Mouse (Mus musculus) spleen, postnatal 4 days (tissue): Measurements from ENCODE around the gene S1pr4.

ENCODE experiments used
- DNase-seq, 2 experiments: peaks; one replicate each; pipeline ENCODE4 v3.0.0; 2022; ENCODE audit warnings: low spot score in 2 of 2

Gene S1pr4

GRCm38 (mm10) chr10:81519227-81519977 lies 19.5 kb upstream of the S1pr4 start:
- DNase-seq, result no peak

- DNase-seq, result peak; percentile 83 to 93
Observed at GRCm38 (mm10) chr10:81518546-81518945, 18.6 kb upstream of the S1pr4 start.

GRCm38 (mm10) chr10:81517227-81517626 lies 17.3 kb upstream of the S1pr4 start:
- DNase-seq, result peak in 1 of 2 experiments; percentile 50

- no peak for DNase-seq
Observed at GRCm38 (mm10) chr10:81513798-81514197, 13.9 kb upstream of the S1pr4 start.

GRCm38 (mm10) chr10:81510246-81510810 lies 10.4 kb upstream of the S1pr4 start:
- DNase-seq, result no peak

GRCm38 (mm10) chr10:81507691-81508489 lies 8.0 kb upstream of the S1pr4 start:
- DNase-seq, result no peak

GRCm38 (mm10) chr10:81507095-81507494 lies 7.2 kb upstream of the S1pr4 start:
- no peak for DNase-seq

GRCm38 (mm10) chr10:81505016-81505664 lies 5.2 kb upstream of the S1pr4 start:
- DNase-seq, result no peak

GRCm38 (mm10) chr10:81502658-81503057 lies 2.7 kb upstream of the S1pr4 start:
- DNase-seq, result peak; percentile 90 to 99

GRCm38 (mm10) chr10:81501863-81502262 lies 1.9 kb upstream of the S1pr4 start:
- DNase-seq, result no peak

- DNase-seq, result peak; percentile 77 to 89
Observed at GRCm38 (mm10) chr10:81499250-81499901, 556 bp downstream of the S1pr4 start.

- peak in 1 of 2 experiments; percentile 78 for DNase-seq
Observed at GRCm38 (mm10) chr10:81498316-81499249, 1.3 kb downstream of the S1pr4 start.

GRCm38 (mm10) chr10:81497401-81498270 lies 2.3 kb downstream of the S1pr4 start:
- DNase-seq, result peak; percentile 70 to 83

GRCm38 (mm10) chr10:81496969-81497368 lies 3.0 kb downstream of the S1pr4 start:
- DNase-seq, result no peak

GRCm38 (mm10) chr10:81496264-81496901 lies 3.5 kb downstream of the S1pr4 start, which contains the start of gene Ncln:
Ncln (minus strand) TSS chr10:81496392.
- DNase-seq, result peak; percentile 98 to 99

GRCm38 (mm10) chr10:81495616-81496263 lies 4.2 kb downstream of the S1pr4 start:
- DNase-seq, result no peak

GRCm38 (mm10) chr10:81495151-81495550 lies 4.8 kb downstream of the S1pr4 start:
- no peak for DNase-seq
